Mouse (Mus musculus) midbrain, embryonic 16.5 days (tissue): ENCODE data around the gene Sik3. TPM values are rescaled to one million over a fixed set of nuclear protein-coding genes. Genes with fewer than 3 reads are reported as not detected.

Experiments
- ATAC-seq: fragments of 200-750 bp; cut with Nextera tagmentation; 2 replicates; pipeline ENCODE4 v1.8.0; 2017; ENCODE audit warnings: moderate TSS enrichment
- H3K27ac ChIP-seq: fragments of 300-500 bp; sonication (generic); 2 replicates; pipeline ENCODE4 v1.5.1; 2014; ENCODE audit warnings: mild to moderate bottlenecking, low read length, mixed read lengths
- H3K27me3 ChIP-seq: fragments of 300-500 bp; sonication (generic); 2 replicates; pipeline ENCODE4 v1.6.1; 2014; ENCODE audit warnings: low read depth, low read length, mixed read lengths; ENCODE audit not compliant: control insufficient read depth, insufficient read depth
- H3K36me3 ChIP-seq: fragments of 300-500 bp; sonication (generic); 2 replicates; pipeline ENCODE4 v1.6.1; 2014; ENCODE audit warnings: mild to moderate bottlenecking, low read length, moderate library complexity, mixed read lengths; ENCODE audit not compliant: control insufficient read depth, insufficient read depth
- H3K4me1 ChIP-seq: fragments of 300-500 bp; sonication (generic); 2 replicates; pipeline ENCODE4 v1.6.1; 2014; ENCODE audit warnings: mild to moderate bottlenecking, low read length, mixed read lengths; ENCODE audit not compliant: control insufficient read depth, insufficient read depth
- H3K4me2 ChIP-seq: fragments of 300-500 bp; sonication (generic); 2 replicates; pipeline ENCODE4 v1.6.1; 2014; ENCODE audit warnings: mild to moderate bottlenecking, low read length, mixed read lengths
- H3K4me3 ChIP-seq: fragments of 300-500 bp; sonication (generic); 2 replicates; pipeline ENCODE4 v1.5.1; 2014; ENCODE audit warnings: low read depth, mild to moderate bottlenecking, low read length, moderate library complexity, mixed read lengths
- H3K9ac ChIP-seq: fragments of 300-500 bp; sonication (generic); 2 replicates; pipeline ENCODE4 v1.6.1; 2014; ENCODE audit warnings: low read depth, low read length, mixed read lengths
- H3K9me3 ChIP-seq: fragments of 300-500 bp; sonication (generic); replicated peaks from 2 replicates; pipeline ENCODE4 v1.6.1; 2014; ENCODE audit warnings: mild to moderate bottlenecking, low read length, mixed read lengths; ENCODE audit not compliant: control insufficient read depth, poor library complexity, severe bottlenecking
- WGBS: fragments of 180-500 bp; shearing (Covaris S2); extraction: QIAGEN DNeasy Blood & Tissue Kit; methylation state at CpG from one replicate; pipeline ENCODE4 v1.1.7; 2014; 5-methylcytosine and 5-hydroxymethylcytosine counted together
- polyA plus RNA-seq: library from polyadenylated mRNA; unstranded; fragments of >200 nt; fragmentation: Nextera tagmentation; extraction: Ambion mirVana; gene quantifications from 2 replicates; pipeline ENCODE4 v1.2.1, GENCODE M21; 2015

Sik3 gene
- polyA plus RNA-seq, 1 experiment from 2014 or later, result 5.1 TPM

- no peak overlapping the region for H3K27ac ChIP-seq
- peaks cover 31% of the 10 kb centered on the region for H3K36me3 ChIP-seq
- WGBS, result 95% methylated on average over 10 of the region's 10 CpGs
- no peaks in the 10 kb centered on the region for H3K4me1 ChIP-seq
- H3K9ac ChIP-seq, result no peak overlapping the region
- no peak overlapping the region for H3K4me2 ChIP-seq
- no peak overlapping the region for H3K4me3 ChIP-seq
- no peaks in the 10 kb centered on the region for H3K27me3 ChIP-seq
- ATAC-seq, result no peak
- no peaks in the 10 kb centered on the region for H3K9me3 ChIP-seq
These were observed 202.3 kb downstream of the Sik3 start for GRCm38 (mm10) chr9:46214946-46215337.

- Histone ChIP-seq H3K36me3 (peaks cover 30% of the 10 kb centered on the region), H3K4me1 (no peaks in the 10 kb centered on the region), H3K9me3 (no peaks in the 10 kb centered on the region), H3K27ac (no peak overlapping the region), H3K4me2 (no peak overlapping the region), H3K27me3 (no peaks in the 10 kb centered on the region), H3K9ac (no peak overlapping the region), H3K4me3 (no peak overlapping the region)
- no peak for ATAC-seq
- WGBS, result 87% methylated on average over 11 of the region's 11 CpGs
These were observed 203.0 kb downstream of the Sik3 start for GRCm38 (mm10) chr9:46215338-46216322.

DNA sequence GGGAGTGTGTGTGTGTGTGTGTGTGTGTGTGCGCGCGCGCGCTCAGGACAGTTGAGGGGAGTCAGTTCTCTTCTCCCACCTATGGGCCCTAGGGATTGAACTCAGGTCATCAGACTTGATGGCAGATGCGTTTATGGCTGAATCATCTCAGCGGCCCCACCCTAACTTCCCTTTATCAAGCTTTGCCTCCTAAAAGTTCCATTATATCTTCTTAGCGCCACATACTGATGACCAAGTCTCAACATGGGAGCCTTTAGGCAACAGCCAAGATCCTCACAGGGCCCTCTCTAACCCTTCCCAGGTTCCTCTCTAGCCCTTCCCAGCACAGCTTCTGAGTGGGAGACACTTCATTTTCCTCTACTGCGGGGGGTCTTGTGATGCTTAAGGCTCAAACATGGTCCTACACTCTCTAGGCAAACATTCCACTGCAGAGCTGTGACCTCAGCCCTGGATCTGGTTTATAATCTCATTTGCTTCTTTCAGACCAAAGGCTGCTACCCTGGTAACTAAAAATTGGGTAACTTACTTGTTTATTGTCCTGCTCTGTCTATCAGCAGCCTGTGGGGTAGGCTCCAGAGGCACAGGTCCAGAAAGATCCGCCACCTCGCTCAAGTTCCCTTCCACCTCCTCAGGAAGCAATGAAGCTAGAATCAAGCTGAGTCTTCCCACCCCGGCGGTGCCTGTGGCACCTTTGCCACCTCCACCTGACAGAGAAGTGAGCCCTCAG lies 204.3 kb downstream of the Sik3 start:
- Histone ChIP-seq H3K9ac (no peak overlapping the region), H3K4me3 (no peak overlapping the region), H3K9me3 (no peaks in the 10 kb centered on the region), H3K36me3 (peaks cover 28% of the 10 kb centered on the region), H3K27ac (no peak overlapping the region), H3K4me1 (no peaks in the 10 kb centered on the region), H3K4me2 (no peak overlapping the region), H3K27me3 (no peaks in the 10 kb centered on the region)
- no peak for ATAC-seq
- 98% methylated on average over 13 of the region's 13 CpGs for WGBS

- H3K4me2 ChIP-seq, result no peak overlapping the region
- WGBS, result 81% methylated on average over 9 of the region's 9 CpGs
- no peak overlapping the region for H3K4me3 ChIP-seq
- ATAC-seq, result no peak
- H3K36me3 ChIP-seq, result peaks cover 27% of the 10 kb centered on the region
- H3K9ac ChIP-seq, result no peak overlapping the region
- no peaks in the 10 kb centered on the region for H3K9me3 ChIP-seq
- H3K4me1 ChIP-seq, result no peaks in the 10 kb centered on the region
- H3K27me3 ChIP-seq, result no peaks in the 10 kb centered on the region
- no peak overlapping the region for H3K27ac ChIP-seq
These were observed 205.6 kb downstream of the Sik3 start for GRCm38 (mm10) chr9:46218176-46218575.

- H3K4me1 ChIP-seq, result no peaks in the 10 kb centered on the region
- no peaks in the 10 kb centered on the region for H3K9me3 ChIP-seq
- no peak for ATAC-seq
- no peak overlapping the region for H3K4me2 ChIP-seq
- no peak overlapping the region for H3K9ac ChIP-seq
- H3K27ac ChIP-seq, result no peak overlapping the region
- H3K27me3 ChIP-seq, result no peaks in the 10 kb centered on the region
- H3K36me3 ChIP-seq, result peaks cover 22% of the 10 kb centered on the region
- WGBS, result 90% methylated on average over 6 of the region's 6 CpGs
- no peak overlapping the region for H3K4me3 ChIP-seq
These were observed 210.5 kb downstream of the Sik3 start for GRCm38 (mm10) chr9:46223090-46223489.

DNA sequence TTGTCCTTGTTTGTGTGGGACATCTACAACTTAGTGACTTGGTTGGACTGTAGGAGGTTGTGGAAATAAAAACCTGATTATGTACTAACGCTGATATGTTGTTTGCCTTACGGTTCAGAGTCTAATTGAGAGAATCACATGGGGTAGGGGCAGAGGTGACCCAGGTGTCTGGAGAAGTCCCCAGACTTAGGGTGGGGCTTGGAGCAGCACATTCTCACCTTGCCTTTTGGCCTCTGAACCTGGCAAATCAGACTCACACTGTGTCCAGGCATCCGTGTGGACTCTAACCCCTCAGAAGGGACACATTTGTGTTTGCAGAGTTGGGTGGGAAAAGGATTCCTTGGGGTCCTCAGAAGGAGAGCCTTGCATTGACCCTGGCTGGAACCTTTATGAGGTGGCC lies 211.5 kb downstream of the Sik3 start:
- Histone ChIP-seq H3K4me3 (no peak overlapping the region), H3K27me3 (no peaks in the 10 kb centered on the region), H3K9ac (no peak overlapping the region), H3K4me2 (no peak overlapping the region), H3K36me3 (peaks cover 22% of the 10 kb centered on the region), H3K4me1 (no peaks in the 10 kb centered on the region), H3K27ac (no peak overlapping the region), H3K9me3 (no peaks in the 10 kb centered on the region)
- ATAC-seq, result no peak
- WGBS, result 93% methylated on average over 3 of the region's 3 CpGs

GRCm38 (mm10) chr9:46224945-46225660 lies 212.5 kb downstream of the Sik3 start:
- H3K4me2 ChIP-seq, result no peak overlapping the region
- H3K36me3 ChIP-seq, result peaks cover 15% of the 10 kb centered on the region
- no peak overlapping the region for H3K27ac ChIP-seq
- ATAC-seq, result no peak
- no peaks in the 10 kb centered on the region for H3K9me3 ChIP-seq
- no peaks in the 10 kb centered on the region for H3K4me1 ChIP-seq
- H3K4me3 ChIP-seq, result no peak overlapping the region
- 67% methylated on average over 5 of the region's 5 CpGs for WGBS
- H3K27me3 ChIP-seq, result no peaks in the 10 kb centered on the region
- no peak overlapping the region for H3K9ac ChIP-seq

DNA sequence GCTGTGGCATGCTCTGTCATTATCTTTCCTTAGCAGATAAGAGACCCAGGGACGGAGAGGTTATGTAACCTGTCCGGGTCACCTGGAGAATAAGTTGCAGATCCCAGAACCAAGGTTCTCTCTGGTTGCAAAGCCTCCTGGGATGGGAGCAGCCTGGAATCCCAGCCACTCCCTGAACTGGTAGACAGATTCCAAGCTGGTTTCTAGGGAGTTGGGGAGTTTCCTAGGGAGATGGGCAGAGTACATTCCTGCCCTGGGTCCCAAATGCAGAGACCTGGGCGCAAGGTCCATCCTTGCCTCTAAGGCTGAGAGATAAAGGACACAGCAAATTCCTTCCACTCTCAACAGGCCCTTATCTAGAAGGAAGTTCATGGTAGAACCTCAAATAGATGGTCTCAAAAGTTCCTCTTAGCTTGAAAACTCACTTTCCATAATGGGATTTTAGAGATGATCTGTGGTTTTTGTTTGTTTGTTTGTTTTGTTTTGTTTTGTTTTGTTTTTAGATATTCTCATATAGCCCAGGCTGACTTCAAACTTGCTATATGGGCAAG lies 214.5 kb downstream of the Sik3 start:
- Histone ChIP-seq H3K4me1 (peaks cover 8% of the 10 kb centered on the region), H3K9ac (no peak overlapping the region), H3K36me3 (peaks cover 4% of the 10 kb centered on the region; the same call in 1 of the 2 replicates), H3K9me3 (no peaks in the 10 kb centered on the region), H3K4me3 (no peak overlapping the region), H3K27me3 (no peaks in the 10 kb centered on the region), H3K4me2 (no peak overlapping the region), H3K27ac (no peak overlapping the region)
- 91% methylated on average over 3 of the region's 3 CpGs for WGBS
- no peak for ATAC-seq
